ENCODE assay signal across 1 mouse cellular context in genomic region chr17:45574129-45574761, GRCm38 (mm10).
TF ChIP-seq lines count a peak whose summit lies in the region.

No protein-coding gene starts in this region.

TF ChIP-seq in CH12.LX, 34 proteins besides CTCF, POLR2A, EP300 and RAD21 (continued from another document):
- TF ChIP-seq NELFE (IDR thresholded peaks at IDR 0.05; ENCODE audit: low read depth, low read length) (no peak), RCOR1 (conservative IDR thresholded peaks at IDR 0.05; ENCODE audit: low read depth, low read length) (no peak)
